Mouse (Mus musculus): ENCODE data around the gene Zfp775.
A peak's percentile ranks its signal among the peaks of the same experiment; 100 is the strongest.
"Not testable (repeated sequence)": the region's sequence is repeated elsewhere in the genome, so short reads cannot be mapped to it uniquely, and the experiment has no call there.

The Zfp775 gene

GRCm38 (mm10) chr6:48589194-48589750 is 12.6 kb upstream of the Zfp775 start, which contains the start of gene Gm45021:
TSS of gene Gm45021 (plus strand) at chr6:48589610.
- no peak for DNase-seq (ENCODE audit: low read depth in 1 of 2, low spot score in 2 of 2)

- no peak for DNase-seq (ENCODE audit: low read depth in 1 of 2, low spot score in 2 of 2)
Observed at GRCm38 (mm10) chr6:48591221-48591845, 10.5 kb upstream of the Zfp775 start.

DNA sequence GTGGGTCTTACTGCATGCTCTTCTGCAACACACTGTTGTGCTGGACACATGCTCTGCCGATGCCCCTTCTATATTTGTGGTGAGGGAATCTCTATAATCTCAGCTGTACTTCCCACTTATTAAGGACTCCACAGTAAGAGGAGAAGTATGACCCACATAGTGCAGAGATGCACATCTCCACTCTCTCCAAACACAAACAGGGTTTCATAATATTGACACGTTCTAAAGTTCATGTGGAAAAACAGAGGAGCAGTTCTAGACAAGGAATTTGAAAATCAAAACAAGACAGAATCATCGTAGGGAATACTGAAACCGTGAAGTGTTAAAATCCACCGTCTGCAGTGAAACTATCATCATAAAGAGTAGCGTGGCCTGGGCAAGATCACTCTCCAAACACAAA is 10.0 kb upstream of the Zfp775 start:
- no peak for DNase-seq (ENCODE audit: low read depth in 1 of 2, low spot score in 2 of 2)

DNA sequence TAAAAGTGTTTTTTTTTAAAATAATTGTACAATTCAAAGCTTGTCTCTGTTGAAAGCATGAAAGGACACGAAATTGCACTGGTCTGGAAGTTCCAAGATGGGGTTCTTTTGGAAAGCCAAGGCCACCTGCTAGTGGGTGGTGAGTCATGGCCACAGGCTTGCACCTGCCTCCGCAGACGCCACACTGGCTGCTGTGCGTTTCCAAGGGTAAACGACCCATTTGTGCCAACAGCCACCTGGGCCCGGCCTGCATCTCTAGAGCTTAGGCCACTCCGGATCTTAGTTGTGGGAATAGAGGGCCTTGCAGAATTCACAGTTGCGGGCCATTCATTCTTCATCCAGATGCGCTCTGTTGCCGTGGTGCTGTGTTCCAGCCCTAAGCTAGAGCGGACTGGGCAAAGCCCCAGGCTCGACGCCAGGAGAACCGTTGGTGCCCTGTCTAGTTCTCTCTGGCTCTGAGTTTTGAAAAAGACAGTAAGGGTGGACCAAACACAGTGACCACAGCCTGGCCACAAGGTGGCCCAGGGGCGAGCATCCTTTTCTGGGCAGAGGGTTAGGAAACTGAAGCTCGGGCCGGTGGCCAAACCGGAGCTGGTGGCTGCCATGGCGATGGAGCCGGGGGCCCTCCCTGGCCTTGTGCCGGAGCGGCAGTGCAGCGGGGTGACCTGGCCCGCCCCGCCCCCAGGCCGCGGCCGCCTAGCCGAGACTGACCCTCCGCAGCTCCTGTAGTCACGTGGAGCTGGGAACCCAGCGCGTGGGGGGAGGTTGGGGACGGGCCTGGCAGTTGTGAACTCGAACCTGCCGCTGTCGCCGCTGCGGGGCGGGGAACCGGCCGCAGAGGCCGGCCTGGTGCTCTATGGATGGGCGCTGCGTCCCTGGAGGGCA is 8.5 kb upstream of the Zfp775 start, which contains the start of the genes Repin1 and Gm44965:
Gene Repin1, plus strand, starts transcription at position 726 of the 885 bp plus-strand sequence.
Gene Gm44965, plus strand, starts transcription at position 784 of the 885 bp plus-strand sequence.
- peak; percentile 31 to 63 for DNase-seq (ENCODE audit: low read depth in 1 of 2, low spot score in 2 of 2)

GRCm38 (mm10) chr6:48594043-48594738 is 7.7 kb upstream of the Zfp775 start:
- DNase-seq (ENCODE audit: low read depth in 1 of 2, low spot score in 2 of 2), result no peak

- DNase-seq (ENCODE audit: low read depth in 1 of 2, low spot score in 2 of 2), result no peak
Observed at GRCm38 (mm10) chr6:48595278-48595677, 6.6 kb upstream of the Zfp775 start.

DNA sequence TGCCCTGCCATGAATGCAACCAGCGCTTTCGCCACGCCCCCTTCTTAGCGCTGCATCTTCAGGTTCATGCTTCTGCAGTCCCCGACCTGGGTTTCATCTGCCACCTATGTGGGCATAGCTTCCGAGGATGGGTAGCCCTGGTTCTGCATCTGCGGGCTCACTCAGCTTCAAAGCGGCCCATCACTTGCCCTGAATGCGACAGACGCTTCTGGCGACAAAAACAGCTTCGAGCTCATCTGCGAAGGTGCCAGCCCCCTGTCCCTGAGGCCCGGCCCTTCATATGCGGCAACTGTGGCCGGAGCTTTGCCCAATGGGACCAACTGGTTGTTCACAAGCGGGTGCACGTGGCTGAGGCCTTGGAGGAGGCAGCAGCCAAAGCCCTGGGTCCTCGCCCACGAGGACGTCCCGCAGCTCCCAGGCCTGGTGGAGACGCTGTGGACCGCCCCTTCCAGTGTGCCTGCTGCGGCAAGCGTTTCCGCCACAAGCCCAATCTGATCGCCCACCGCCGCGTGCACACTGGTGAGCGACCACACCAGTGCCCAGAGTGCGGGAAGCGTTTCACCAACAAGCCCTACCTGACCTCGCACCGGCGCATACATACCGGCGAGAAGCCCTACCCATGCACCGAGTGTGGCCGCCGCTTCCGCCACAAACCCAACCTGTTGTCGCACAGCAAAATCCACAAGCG is 5.2 kb upstream of the Zfp775 start:
- no peak for DNase-seq (ENCODE audit: low read depth in 1 of 2, low spot score in 2 of 2)

- no peak for DNase-seq (ENCODE audit: low read depth in 1 of 2, low spot score in 2 of 2)
Observed at GRCm38 (mm10) chr6:48597233-48597625, 4.6 kb upstream of the Zfp775 start.

GRCm38 (mm10) chr6:48600594-48600993 is 1.3 kb upstream of the Zfp775 start:
- no peak for DNase-seq (ENCODE audit: low read depth in 1 of 2, low spot score in 2 of 2)

GRCm38 (mm10) chr6:48602080-48602741 is 348 bp downstream of the Zfp775 start:
- no peak for DNase-seq (ENCODE audit: low read depth in 1 of 2, low spot score in 2 of 2)

- no peak for DNase-seq (ENCODE audit: low read depth in 1 of 2, low spot score in 2 of 2)
Observed at GRCm38 (mm10) chr6:48608124-48608523, 6.3 kb downstream of the Zfp775 start.

DNA sequence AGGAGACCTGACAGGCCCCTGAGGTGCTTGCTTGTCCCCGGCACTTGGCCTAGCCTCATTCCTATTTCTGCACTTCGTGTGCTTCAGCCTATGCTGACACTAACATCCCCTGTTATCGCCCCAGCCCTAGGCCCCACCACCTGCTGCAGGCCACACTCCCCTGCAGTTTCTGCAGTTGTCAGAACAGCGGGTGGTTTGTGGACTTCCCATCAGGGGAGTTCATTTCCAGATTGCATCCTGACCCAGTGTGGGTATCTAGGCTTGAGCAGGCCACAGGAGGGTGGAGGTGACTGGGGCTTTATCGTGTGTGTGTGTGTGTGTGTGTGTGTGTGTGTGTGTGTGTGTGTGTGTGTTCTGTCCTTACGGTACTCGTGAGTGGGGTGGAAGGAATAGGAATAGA is 7.6 kb downstream of the Zfp775 start:
- DNase-seq (ENCODE audit: low read depth in 1 of 2, low spot score in 2 of 2), result no peak

DNA sequence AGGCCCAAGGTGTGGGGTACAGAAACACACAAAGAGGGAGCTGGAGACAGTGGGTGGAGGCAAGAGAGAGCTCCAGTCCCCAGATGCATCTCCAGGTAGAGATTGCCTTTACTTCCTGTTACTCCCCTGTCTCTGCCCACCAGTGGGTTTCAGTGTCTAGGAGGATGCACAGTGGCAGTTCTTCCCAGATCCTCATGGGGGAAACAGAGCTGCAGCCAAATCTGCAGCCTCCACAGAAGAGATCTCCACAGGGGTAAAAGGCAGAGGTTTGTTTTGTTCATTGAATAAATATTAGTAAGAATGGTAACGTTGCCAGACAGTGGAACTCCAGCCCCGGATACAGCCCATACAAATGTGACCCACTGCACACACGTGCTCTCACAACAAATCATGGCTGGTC is 8.8 kb downstream of the Zfp775 start:
- no peak for DNase-seq (ENCODE audit: low read depth in 1 of 2, low spot score in 2 of 2)

- no peak for DNase-seq (ENCODE audit: low read depth in 1 of 2, low spot score in 2 of 2)
Observed at GRCm38 (mm10) chr6:48613464-48613863, 11.6 kb downstream of the Zfp775 start.

DNA sequence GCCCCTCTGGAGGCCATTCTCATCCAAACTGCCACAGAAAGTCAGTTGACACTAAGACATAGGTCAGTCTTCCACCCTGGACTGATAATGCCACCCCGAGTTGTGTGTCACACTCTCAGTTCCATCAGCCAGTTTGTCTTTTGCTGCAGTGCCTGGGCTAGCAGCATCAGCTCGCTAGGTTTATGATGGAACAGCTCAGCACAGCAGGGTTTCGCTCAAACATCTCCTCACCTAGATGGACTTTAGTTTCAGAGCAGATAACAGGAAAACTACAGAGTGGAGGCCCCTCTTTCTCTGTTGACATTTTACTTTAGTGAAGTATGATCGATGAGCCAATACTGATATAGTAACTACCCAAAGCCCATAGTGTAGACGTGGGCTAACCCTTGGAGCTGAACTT is 12.9 kb downstream of the Zfp775 start:
- DNase-seq (ENCODE audit: low read depth in 1 of 2, low spot score in 2 of 2), result no peak

DNA sequence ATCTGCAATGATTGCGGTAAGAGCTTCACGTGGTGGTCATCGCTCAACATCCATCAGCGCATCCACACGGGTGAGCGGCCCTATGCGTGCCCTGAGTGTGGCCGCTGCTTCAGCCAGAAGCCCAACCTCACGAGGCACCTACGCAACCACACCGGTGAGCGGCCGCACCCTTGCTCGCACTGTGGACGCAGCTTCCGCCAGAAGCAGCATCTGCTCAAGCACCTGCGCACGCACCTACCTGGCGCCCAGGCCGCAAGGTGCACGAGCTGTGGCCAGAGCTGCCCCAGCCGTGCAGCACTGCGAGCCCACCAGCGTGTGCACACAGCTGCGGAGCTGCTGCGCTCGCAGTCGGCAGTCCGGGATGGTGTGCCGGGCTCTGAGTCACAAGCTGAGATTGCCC is 18.2 kb downstream of the Zfp775 start:
- DNase-seq (ENCODE audit: low read depth in 1 of 2, low spot score in 2 of 2), result no peak

- not testable (repeated sequence) for DNase-seq (ENCODE audit: low read depth in 1 of 2, low spot score in 2 of 2)
Observed at GRCm38 (mm10) chr6:48622186-48622843, 20.5 kb downstream of the Zfp775 start.

DNA sequence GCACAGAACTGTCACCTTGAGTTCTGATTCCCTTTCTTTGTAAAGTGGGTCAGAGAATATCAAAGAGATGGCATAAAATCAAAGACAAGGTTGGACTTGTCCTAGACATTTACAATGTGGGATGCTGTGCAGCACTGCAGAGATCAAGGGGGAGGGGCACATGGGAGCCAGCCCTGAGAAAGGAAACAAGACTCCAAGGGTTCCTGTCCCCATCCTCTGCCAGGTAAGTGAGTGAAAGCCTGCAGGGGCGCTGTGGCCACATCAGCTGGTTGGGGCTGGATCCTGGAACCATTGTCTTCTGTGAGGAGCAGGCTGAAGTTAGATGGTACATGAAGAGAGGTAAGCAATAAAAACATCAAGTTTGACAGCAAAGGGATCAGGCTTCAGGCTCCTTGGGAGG is 21.6 kb downstream of the Zfp775 start:
- DNase-seq (ENCODE audit: low read depth in 1 of 2, low spot score in 2 of 2), result no peak

- DNase-seq (ENCODE audit: low read depth in 1 of 2, low spot score in 2 of 2), result no peak
Observed at GRCm38 (mm10) chr6:48626464-48626863, 24.6 kb downstream of the Zfp775 start, which contains the start of gene AI854703. TSS of gene AI854703 (plus strand) at chr6:48626764.

- DNase-seq (ENCODE audit: low read depth in 1 of 2, low spot score in 2 of 2), result no peak
Observed at GRCm38 (mm10) chr6:48626984-48627383, 25.1 kb downstream of the Zfp775 start.
